Mouse (Mus musculus) heart, postnatal 14 days (tissue): ENCODE results near the gene Cpne5. TPM values are rescaled to one million over a fixed set of nuclear protein-coding genes. Genes with fewer than 3 reads are reported as not detected.
"Not testable (repeated sequence)": the region's sequence is repeated elsewhere in the genome, so short reads cannot be mapped to it uniquely, and the experiment has no call there.

Experiments used
- DNase-seq, 2 experiments: peaks; one replicate each; pipeline ENCODE4 v3.0.0; 2021 to 2022
- intact Hi-C: fragments of 180-260 bp; cut with DNase I; formaldehyde crosslinking; loops from one replicate; pipeline ENCODE4 v1.15.1; 2025
- total RNA-seq, 2 experiments: library from RNA; stranded (reverse); gene quantifications; 2 replicates each; pipeline ENCODE4 v1.2.3; 2021

The Cpne5 gene
- total RNA-seq, 2 experiments from 2014 or later = 2.3 to 3.9 TPM

DNA sequence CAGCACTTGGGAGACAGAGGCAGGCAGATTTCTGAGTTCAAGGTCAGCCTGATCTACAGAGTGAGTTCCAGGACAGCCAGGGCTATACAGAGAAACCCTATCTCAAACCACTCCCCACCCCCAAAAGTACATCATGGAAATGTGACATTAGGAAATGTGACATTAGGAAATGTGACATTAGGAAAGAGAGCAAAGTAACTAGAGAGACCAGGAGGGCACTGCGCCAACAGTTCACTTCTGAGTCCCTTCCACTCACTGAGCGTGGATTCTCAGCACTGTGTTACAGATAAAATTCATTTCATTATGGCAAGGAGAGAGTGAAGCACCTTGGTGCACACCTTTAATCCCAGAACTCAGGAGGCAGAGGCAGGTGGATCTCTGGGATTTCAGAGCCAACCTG is 21.0 kb upstream of the Cpne5 start:
- no peak for DNase-seq
- intact Hi-C loops = no loop called here

DNA sequence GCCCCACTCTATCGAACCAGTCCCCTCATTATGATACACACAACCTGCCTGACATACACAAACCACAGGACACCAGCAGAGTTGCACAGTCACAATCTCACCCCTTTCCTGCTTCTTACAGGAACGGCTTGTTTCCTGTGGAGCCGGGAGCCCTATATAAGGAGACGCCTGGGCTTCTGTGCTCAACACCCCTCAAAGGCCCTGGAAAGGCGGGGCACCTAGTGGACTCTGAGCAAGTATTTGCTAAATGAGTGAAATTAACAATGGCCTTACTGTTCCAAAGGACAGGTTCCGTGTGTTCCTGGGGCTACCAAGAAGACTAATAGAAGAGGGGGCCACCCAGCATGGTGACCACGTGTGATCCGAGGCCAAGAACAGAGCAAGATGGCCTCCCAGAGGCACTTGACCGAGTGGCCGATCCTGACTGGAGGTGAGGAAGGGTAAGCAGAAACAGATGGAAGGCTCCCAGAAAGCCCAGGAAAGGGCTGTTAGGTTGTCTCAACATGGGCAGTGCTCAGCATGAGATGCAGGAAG is 20.1 kb upstream of the Cpne5 start:
- DNase-seq = no peak
- intact Hi-C loops = no loop called here

DNA sequence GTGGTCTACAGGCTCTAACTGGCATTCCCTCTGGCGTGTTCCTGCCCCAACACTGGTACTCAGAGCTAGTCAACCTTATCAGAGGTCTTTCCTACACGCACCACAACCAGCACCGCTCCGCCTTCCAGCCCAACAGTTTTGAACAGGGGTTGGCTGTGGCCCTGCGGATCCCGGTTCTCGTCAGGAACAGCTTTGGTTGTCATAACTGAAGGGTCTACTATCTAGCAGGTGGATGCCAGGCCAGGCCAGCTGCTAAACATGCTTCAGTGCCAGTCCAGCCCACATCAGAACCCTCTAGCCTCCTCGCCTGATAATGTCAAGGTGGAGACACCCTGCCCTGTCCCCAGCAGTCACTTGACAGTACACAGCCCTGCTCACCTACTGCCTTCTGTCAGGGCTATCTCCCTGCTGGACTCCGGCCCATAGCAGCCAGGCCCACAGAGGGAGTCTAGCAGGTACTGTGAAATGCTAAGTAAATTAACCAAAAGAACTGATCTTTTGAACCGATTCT is 19.1 kb upstream of the Cpne5 start:
- intact Hi-C loops = no loop called here
- DNase-seq = peak; percentile 58 to 74

DNA sequence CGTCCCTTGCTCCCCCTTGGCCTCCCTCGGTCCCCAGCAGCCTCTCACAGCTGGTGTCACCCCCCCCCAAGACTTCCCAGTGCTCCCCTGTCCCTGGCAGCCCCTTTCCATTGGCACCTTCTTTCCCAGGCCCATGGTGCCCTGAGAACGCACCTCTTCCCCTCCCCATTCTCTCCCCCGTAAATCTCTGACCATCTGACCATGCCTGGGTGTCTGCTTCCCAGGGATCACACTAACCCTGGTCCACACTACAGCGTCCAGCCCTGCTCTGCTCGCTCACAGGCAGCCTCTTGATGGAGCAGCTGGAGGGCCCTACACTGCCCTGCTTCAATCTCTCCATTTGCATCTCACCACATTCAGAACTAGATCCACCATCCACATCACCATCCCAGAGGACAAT is 18.5 kb upstream of the Cpne5 start:
- no peak for DNase-seq
- intact Hi-C loops = no loop called here

DNA sequence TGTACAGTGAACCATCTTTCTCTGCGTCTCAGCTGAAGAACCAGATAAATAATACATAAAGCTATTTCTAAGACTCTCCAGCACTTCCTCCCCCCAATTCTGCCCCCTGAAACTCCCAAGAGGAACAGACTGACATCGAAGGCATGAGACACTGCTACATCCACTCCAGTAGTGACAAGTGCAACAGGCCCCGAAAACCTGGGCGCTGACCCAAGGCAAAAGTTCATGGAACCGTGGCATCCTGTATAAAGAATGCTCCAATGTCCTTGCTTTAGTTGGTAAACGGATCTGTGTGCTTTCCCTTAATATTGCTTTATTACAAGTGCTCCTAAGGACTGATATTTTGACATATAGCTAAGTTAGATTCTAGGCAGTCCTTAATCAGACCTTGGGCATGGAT is 16.8 kb upstream of the Cpne5 start:
- intact Hi-C loops, DNase-seq: not testable (repeated sequence)

DNA sequence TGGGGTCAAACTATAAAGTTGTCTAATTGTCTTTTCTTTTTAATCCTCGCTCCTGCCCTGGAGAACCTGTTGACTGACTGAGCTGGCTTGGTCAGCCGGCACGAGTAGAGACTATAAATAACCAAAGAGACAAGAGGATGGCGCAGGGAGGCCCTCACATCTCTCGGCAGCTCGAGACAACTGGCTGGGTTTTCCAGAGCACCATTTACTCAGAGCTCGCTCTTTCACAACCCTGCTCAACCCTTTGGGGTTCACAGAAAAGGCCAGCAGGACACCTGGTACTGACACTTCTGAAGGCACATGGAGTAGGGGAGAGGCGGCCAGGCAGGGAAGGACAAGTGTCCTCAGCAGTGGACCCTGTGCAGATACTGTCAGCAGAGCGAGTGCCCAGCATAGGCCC is 15.7 kb upstream of the Cpne5 start:
- peak in 1 of 2 experiments; percentile 22 for DNase-seq
- intact Hi-C loops = no loop called here

DNA sequence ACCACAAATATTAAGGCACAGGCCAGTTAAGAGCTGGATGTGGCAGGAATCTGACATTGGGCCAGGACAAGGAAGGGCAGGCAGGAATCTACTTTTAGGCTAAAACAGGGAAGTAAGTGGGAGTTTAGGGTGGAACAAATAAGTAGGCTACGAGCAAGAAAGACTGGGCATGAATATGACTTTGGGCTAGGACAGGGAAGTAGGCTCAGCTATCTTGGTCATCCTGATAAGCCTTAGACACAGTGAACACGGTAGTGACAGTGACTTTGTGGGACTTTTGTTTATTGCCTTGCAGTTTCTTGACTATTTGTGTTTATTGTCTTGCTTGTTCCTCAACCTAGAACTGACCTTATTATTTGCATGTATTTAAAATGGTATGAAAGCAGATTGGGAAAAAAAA is 15.3 kb upstream of the Cpne5 start:
- no peak for DNase-seq
- intact Hi-C loops = no loop called here

DNA sequence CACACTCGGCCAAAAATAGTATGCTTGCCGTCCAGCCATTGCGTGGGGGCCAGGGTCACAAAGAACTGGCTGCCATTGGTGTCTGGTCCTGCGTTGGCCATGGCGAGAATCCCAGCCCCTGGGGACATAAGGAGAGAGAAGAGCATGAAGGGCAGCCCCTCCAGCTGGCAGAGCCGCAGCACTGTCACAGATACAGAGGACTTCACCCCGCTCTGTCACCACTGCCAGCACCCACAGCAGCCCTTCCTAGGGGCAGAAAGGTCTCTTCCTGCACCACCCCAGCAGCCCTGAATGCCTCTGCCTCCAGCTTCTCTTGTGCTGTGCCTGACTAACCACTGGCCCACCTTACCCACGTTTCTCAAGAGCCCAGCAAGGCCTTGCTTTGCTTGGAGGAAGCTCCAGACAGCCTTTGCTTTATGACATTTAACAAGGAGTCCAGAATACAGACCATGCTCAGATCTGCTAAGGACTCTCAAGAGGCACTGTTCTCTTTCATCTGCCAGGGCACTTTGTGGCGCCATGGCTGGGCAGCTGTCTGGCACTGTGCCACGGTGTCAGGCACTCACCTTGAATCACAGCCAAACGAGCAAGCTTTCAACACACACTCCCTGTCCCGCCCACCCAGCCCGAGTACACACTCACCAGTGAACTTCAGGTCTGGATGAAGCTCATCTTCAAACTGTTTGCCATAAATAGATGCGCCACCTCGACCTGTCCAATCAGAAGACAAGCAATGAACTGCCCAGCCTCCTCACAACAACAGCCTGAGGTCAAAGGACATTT is 13.8 kb upstream of the Cpne5 start:
- peak; percentile 75 to 87 for DNase-seq
- intact Hi-C loops = no loop called here

DNA sequence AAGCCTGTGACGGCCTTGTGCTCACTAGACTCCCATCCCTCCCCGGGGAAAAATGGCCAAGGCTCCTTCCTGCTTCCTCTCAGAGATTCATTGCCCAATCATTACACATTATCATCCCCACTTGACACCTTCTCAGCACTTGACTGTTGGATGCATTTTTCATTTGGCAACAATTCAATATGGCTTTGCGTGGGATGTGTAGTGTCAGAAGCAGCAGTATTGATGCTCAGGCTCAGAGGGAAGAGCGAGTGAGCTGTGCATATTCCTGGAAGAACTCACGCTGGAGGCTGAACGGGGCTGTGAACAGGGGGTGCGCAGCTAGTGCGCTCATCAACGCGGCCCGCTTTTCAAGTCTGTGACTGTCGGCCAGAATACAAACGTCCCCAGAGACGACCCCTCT is 13.0 kb upstream of the Cpne5 start:
- intact Hi-C loops, DNase-seq: not testable (repeated sequence)

DNA sequence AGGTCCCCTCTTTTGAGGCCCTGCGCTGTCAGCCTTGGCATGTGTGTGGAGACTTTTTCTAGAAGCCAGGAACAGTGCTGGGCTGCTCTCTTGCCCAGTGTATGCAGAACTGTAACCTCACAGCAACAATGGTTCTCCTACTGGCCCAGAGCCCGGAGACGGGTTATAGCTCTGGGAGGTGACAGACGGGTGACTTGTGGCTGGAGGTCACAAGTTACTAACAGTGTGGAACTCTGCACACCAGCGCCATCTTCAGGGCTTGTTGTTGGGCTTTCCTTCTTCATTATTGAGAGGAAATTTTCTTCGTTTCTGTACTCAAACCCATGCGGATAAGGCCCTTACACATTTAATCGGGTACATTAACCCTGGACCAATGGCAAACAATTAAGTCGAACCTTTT is 11.5 kb upstream of the Cpne5 start:
- peak; percentile 60 to 75 for DNase-seq
- intact Hi-C loops = loop anchor here (5.0 kb wide), 1 partner anchor 152 kb away; no protein-coding TSS in a partner anchor

DNA sequence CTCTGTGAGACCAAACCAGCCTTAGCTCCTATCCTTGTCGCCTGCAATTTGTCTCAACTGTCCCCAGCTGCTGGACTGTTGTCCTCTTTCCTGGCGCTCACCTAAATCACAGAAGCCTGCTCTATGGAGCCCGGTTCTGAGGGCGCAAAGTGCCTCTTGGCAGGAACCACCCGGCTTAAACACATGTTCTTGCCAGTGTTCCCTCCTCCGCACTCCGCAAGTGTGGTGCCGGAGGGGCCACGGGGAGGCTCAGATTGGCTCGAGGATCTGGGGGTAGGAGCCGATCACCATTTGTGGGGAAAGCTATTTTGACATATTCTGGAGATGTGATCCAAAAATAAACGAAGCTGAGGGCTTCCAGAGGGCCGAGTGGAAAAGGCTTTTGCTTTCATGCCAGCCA is 9.9 kb upstream of the Cpne5 start:
- peak; percentile 50 to 59 for DNase-seq
- intact Hi-C loops = loop anchor here (2.0 to 5.0 kb wide), 2 partner anchors 151 to 203 kb away; no protein-coding TSS in a partner anchor

DNA sequence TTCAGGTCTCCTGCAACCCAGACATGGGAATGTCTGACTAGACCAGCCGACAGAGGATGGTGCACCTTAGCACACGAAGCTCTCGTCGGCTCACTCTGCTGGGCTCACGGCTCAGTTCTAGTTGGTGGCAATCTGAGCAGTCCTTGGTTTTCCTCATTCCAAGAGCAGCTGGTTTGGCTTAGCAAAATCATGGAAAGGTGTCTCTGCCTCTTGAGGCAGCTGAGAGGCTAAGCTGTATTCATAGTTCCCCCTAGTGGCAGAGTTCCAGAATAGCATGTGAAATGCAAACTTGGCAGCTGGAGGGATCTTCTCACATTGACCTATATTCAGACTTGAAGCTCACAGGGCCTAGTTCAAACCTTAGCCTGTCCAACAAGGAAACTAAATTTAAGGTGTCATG is 8.6 kb upstream of the Cpne5 start:
- DNase-seq = peak in 1 of 2 experiments; percentile 61
- intact Hi-C loops = loop anchor here (1.0 to 5.0 kb wide), 3 partner anchors 70 to 202 kb away; no protein-coding TSS in a partner anchor

DNA sequence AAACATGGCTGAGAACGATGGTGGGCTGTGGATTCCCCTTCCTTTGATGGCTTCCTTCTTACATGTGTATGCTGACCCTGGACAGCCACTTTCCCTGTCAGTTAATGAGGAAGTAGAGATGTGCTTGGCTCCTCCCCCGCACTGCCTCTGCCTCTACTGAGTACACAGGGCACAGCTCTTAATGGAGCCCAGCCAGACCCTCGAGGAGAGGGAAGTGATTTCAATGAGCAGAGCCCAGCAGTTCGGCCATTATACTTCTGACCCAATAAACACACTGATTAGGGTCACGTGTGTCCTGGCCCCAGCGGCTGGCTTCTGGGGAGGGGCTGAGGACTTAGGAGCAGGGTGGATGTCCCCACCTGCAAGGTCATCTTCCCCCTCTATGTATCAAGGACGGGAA is 7.8 kb upstream of the Cpne5 start:
- DNase-seq = no peak
- intact Hi-C loops = loop anchor here (1.0 to 5.0 kb wide), 4 partner anchors 63 to 201 kb away; no protein-coding TSS in a partner anchor

DNA sequence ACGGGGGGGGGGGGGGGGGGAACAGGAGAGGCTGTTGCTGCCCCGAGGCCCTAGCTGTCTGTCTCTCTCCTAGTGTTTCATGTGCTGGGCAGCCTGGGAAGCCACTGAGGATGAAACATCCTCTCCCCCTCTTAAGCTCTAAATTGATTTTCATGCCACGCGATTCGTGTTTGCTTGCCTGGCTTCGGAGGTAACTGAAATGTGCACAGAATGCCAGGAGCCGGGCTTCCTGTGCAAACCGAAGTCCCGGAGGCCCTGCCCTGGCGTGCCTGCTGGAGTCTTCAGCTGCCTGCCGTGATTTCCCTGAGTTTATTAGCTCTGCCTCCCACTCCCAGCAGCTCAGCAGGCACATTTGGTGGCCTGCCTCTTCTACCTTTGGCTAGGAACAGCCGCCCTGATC is 6.9 kb upstream of the Cpne5 start:
- no peak for DNase-seq
- intact Hi-C loops = loop anchor here (2.0 to 5.0 kb wide), 2 partner anchors 62 to 148 kb away; no protein-coding TSS in a partner anchor

DNA sequence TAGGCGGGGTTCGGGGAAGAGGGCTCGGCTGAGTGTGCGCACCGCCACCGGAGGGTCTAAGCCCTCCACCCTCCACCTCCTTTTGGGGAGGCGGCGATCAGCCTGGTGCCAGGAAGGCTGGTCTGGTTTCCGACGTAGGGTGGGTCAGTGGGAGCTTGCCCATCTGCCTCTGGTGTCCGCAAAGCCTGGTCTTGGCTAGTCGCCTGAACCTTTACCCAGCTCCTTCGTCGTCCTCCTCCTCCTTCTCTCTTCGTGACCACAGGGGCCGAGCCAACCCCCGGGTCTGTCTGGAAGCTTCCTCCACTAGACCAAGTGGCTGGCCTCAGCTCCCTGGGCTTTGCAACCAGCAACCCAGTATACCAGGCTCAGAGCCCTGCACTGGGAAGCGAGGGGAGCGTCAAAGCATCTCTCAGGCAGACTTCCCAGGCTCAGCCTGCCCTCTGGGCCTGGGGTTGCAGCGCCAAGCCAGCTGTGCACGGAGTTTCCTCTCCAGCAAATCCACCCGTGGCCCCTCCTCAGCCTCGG is 516 bp upstream of the Cpne5 start:
- intact Hi-C loops = no loop called here
- DNase-seq = no peak

DNA sequence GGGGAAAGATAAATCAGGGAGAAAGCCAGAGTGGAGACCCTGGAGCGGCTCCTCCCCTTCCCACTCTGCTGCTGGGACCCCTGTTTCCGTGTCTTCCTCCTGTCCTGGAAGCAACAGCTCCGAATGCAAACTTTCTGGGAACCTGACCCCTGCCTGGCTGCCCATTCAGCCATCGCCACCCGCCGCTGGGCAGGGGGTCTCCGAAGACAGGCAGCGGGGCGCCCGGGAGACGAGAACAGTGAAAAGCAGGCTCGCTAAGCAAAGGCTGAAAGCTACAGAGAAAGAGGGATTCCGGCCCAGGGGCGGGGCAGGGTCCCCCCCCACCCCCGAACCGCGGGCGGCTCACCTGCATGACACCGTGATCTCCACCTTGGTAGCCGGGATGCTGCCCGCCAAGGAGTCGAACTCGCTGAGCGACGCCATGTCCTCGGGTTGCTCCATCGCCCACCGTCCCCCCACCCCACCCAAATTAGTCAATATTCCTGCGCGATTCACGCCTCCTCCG is 648 bp downstream of the Cpne5 start:
- DNase-seq = no peak
- intact Hi-C loops = no loop called here

DNA sequence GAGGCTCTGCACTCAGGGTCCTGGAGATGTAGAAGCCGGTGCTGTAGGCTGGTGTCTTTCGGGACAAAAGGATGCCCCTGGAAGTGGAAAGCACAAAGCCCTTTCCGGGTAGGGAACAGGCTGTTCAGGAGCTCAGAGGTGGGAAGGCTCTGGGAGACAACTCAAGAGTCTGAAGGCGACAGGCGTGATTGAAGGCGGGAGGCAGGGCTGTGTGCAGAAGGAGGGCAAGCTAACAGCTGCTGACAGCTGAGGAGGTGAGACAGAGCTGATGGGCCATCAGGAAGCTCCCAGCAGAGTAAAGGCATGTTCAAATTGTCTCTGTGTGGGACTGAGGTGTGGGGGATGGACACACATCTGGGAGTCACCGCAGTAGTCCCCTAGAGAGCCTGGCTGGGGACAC is 1.9 kb downstream of the Cpne5 start:
- DNase-seq = no peak
- intact Hi-C loops = no loop called here

DNA sequence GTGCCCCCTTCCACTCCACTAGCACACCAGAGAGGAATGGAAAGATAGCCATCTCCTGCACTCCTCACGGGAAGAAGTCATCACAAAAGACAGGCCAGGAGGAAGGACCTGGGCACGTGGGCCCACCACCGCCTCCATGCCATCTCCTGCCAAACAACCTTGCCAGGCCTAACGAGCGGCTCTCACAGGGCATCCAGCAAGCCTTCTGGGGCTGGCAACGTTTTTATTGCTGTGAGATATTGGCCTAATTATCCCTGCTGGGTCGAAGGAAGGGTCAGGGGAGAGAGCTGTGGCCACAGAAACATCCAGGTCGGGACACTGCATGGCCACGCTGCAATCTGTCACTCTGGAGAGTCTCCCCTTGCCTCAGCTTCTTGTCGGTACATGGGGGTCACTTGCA is 6.9 kb downstream of the Cpne5 start:
- no peak for DNase-seq

DNA sequence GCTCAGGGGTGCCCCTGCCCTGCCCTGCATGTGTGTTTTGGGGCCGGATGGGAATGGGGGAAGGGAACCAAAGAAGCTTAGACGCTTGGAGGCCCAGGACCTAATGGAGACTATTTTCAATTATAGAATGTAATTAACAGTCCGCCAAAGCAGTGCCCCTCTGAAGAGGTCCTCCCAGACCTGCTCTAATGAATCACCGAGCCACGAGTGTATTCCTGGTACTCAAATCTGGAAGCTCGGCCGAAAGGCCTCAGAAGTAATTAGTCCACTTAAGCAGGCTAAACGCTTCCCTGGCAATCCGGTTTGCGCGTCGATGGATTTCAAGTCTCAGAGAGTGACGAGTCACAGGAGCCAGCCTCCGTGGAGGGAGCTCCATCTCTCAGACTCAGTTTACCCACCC is 17.3 kb downstream of the Cpne5 start:
- DNase-seq = no peak
- intact Hi-C loops = no loop called here

More for the DNA sequence above, 6.9 kb downstream of the Cpne5 start:
- intact Hi-C loops = no loop called here

DNA sequence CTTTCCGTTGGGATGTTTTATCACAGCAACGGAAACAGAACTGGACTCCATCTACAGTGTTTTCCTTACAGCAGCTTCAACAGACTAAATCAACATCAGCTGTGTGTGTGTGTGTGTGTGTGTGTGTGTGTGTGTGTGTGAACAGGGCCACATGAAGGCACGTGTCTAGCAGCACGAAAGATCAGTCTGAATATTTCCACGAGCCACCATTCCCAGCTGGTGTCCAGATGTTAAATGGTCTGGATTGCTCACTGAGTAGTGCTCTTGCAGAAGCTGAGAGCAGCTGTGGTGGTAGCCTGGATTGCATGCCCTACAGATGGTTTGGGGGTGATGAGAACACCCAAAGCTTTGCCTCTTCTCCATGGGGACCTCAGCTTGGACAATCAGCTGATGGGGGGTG is 19.9 kb downstream of the Cpne5 start:
- DNase-seq = no peak
- intact Hi-C loops = no loop called here

DNA sequence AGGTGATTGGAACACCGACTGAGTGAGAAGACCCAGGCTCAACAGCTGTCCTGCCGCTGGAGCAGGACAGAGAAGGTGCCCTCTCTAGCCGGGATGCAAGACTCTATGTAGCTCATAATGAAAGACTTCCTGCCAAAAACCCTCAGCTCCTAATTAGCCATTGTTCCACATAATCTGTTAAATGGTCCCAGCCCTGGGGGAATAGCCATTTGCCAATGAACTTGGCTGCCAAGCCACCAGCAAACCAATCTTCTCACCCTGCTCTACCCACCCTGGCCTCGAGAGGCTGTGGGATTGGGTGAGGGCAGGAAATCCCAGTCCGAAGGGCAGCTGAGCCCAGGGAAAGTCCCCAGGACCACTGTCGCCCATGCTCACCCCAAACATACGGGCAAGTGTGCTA is 21.9 kb downstream of the Cpne5 start:
- intact Hi-C loops = no loop called here
- no peak for DNase-seq
